Mouse (Mus musculus): Measurements from ENCODE around the gene Akr1b3.

Akr1b3 gene

DNA sequence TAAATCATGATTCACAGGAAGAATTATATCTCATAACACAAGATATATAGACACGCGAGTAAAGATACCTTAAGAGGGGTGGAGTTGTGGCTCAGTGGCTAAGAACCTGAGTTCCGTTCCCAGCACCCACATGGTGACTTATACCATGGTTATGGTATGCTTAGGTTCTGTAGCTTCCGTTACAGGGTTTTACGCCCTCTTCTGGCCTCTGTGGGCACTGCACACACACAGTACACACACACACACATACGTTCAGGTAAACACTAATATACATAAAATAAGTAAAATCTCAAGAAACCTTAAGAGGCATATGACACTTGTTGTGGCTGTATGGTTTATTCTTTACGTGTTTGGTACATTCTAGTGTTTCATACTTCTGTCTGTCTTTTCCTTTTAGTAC, 4.8 kb upstream of the Akr1b3 start:
- no peak for DNase-seq (ENCODE audit: low spot score in 2 of 2)

DNA sequence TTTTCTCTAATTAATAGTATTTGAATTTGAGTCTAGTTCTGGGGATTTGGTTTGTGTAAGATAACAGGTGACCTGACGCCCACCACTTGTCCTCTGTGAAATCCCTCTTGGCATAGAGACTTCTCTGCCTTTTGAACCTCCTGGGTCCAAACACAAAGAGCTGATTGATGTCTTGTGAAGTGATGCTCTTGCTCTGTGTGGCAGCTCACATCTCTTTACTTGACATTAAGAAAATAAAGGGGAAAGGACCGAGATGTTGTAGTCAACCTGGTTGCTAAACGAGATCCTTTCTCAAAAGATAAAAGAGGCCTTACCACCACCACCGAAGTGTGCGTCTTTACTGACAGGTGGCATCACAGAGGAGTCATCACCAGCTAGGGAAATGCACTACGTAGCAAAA, 1.4 kb upstream of the Akr1b3 start:
- DNase-seq (ENCODE audit: low spot score in 2 of 2) = no peak

DNA sequence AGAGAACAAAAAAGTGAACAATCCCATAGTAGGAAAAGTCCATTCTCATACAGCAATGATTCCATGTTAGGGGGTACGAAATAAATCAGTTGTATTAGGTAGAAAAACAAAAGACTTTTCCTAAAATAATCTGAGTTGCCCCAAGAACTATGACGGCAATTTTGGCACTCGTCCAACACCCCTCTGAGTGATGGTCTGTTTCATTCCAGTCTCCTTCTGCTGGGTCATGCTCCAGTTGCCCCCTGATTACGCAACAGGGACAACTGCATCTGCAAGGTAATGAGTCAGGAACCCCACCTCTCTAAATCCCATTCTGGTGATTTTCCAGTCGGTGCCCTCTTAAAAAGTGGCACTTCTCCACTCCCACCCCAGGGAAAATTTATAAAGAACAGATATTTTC, 894 bp upstream of the Akr1b3 start:
- no peak for DNase-seq (ENCODE audit: low spot score in 2 of 2)

DNA sequence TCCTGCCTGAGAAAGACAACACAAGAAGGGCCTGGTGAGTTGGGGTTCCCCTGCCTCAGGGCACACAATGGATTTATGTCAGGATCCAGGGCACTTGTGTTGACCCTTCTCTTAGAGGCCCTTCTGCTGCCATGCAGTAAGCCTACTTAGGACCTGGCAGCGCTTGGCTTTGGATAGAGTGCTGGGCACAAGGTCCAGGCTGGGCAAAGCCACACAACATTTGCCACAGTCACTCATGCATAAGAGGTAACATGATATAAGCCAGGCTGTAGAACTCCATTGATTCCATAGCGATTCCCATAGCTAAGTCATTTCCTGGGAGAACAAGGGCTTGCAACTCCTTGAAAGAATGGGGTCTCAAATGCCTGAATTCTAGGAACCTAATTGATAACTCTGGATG, 3.4 kb downstream of the Akr1b3 start:
- DNase-seq (ENCODE audit: low spot score in 2 of 2) = no peak

DNA sequence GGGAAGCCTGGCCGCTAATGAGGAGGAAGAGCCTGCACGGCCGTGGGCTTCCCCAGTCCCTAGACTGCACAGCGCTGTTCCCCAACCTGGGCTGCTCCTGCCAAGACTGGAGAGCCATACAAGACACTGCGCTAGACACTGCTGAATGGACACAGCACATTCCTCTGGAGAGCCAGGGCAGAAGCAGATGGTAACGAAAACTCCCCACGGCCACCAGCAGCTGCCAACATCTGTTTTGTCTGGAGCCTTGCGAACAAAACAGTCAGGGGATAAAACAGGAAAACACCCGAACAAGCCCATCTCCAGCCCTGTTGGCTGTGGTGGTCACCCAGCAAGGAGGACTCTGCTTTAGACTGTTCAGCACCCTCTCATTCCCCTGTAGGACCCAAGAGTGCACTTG, 3.9 kb downstream of the Akr1b3 start:
- DNase-seq (ENCODE audit: low spot score in 2 of 2) = no peak

DNA sequence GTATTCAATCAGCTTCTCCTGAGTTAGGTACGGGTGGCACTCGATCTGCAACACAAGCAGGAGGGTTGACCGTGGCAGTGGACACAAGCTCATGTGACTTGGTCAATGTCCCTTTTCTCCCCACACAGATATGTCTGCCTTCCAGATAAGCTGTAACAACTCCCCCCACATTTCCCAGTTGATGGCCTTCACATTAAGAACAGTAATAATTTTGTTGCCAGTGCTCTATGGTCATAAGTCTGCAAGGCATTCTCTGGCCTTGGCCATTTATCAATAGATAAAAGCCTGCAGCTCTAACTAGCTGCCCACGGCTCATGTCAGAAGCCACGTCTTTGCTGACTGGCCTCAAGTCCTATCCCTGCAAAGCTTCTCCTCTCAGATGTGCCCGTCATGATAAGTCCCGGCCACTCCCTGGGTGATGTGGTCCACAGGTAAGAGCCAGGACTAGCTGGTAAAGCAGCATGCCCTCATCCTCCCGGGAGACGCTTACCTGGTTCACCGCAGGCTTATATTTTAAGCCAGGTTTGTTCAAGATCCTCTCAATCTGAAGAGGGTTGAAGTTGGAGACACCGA, 7.2 kb downstream of the Akr1b3 start:
- DNase-seq (ENCODE audit: low spot score in 2 of 2) = no peak

DNA sequence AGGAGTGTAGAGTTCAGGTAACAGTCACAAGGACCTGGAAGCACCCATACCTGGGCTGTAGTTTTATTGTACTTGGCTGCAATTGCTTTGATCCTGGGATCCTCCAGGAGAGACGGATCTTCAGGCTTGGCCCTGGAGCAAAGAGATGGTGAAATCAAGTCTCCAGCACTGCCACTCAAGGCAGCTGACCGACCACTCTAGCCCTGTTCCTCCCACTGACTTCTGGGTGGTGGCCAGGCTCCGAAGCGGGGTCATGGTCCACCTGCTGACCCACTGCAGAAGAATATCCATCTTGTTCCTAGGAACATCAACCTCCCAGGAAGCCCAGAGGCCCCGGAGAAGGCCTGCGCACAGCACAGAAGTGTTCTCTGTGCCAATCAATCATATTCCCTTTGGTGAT, 7.8 kb downstream of the Akr1b3 start:
- DNase-seq (ENCODE audit: low spot score in 2 of 2) = no peak

DNA sequence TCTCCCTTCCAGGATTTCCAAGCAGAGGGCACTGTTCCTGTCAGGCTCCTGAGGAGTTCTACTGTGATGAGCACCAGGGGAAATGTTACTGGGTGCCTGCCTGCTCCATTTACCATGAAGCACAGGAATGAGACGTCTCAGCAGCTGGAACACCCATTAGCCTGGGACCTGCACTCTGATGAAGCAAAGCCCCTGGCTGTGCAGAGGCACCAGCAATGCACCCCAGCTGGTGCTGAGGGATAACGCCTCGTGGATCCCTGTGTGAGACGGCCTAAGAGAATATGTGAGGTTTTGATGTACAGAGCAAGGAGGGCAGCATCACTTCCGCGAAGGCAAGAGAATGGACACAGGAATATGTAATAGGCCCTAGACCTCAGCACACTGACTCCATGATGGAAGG, 10.5 kb downstream of the Akr1b3 start:
- no peak for DNase-seq (ENCODE audit: low spot score in 2 of 2)

DNA sequence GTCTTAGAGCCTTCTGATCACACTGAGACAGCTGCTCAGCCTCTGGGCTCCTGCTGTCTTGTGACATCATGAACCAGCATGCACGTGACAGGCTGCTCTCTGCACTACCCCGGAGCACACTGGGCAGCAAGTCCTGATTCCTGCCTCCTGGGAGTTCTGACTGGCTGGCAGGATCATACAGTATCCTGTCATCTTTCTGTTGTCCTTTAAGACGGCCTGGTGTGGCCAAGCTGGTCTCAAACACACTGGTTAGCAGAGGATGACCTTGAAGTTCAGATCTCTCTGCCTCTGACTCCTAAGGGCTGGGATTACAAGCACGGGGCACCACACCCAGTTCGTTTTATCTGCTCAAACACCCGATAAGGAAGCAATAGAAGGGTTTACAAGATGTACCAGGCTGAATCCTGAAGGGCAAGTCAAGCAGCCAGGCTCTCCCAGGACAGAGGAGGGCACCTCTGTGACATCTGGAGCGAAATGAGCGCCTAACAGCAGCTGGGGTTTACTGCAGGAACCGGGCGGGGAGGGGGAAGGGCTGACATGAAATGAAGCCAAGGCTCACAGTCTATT, 12.5 kb downstream of the Akr1b3 start:
- DNase-seq (ENCODE audit: low spot score in 2 of 2) = no peak

DNA sequence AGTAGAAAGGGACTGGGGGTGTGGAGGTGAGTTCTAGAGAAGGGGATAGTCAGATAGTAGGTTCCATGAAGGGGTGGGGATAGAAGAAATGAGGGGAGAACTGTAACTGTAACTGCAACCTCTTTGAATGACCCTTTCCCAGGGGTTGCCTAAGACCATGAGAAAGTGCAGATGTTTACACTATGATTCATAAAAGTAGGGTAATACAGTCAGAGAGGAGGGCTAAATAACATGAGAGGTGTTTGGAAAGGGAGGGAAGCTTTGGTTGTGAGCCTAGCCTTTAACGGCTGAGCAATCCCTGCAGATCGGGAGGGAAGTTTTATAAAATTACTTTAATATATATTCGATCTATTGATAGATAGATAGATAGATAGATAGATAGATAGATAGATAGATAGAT, 20.2 kb downstream of the Akr1b3 start:
- no peak for DNase-seq (ENCODE audit: low spot score in 2 of 2)

DNA sequence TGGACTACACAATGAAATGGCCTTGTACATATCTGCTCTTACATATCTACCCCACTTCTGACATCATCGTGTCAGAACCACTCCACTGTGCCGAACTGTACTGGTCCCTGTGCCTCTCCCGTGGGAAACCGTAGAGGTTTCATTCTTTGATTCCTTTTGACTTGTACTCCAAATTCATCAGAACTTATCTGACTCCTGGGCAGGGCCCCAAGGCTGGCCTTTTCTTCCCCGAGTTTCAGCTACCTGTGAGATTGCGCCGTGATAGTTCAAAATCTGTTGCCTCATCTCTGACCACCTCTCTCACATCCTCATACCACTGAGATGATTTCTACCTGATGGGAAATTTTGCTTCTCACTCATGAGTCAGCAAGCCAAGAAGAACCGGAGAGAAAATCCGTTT, 21.8 kb downstream of the Akr1b3 start:
- DNase-seq (ENCODE audit: low spot score in 2 of 2) = no peak

DNA sequence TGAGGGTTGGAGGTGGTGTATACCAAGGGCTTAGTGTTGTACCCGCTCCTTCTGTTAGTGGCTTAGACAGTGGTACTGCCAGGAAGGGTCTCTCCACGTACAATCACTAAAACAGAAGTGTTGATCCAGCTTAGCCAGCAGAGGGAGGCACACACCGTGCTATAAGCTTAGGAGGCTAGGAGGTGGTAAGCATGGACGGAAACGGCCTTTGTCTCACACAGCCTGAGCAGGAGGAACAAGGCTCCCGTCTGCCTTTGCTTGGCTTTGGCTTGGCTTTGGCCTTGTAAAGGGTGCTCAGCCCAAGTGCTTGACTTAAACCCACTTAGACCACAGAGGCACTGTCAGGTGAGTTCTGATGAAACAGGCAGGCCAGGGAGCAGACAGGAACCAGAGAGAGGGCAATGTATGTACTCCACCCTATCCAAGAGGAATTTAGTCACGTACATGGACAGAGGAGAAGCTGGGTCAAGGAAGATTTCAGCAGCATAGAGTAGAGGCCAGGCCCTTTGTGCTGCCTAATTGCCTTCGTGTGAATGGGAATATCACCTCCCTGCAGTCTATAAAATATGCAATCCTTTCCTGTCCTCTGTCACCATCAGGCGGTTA, 24.3 kb downstream of the Akr1b3 start:
- peak; percentile 66 to 70 for DNase-seq (ENCODE audit: low spot score in 2 of 2)

DNA sequence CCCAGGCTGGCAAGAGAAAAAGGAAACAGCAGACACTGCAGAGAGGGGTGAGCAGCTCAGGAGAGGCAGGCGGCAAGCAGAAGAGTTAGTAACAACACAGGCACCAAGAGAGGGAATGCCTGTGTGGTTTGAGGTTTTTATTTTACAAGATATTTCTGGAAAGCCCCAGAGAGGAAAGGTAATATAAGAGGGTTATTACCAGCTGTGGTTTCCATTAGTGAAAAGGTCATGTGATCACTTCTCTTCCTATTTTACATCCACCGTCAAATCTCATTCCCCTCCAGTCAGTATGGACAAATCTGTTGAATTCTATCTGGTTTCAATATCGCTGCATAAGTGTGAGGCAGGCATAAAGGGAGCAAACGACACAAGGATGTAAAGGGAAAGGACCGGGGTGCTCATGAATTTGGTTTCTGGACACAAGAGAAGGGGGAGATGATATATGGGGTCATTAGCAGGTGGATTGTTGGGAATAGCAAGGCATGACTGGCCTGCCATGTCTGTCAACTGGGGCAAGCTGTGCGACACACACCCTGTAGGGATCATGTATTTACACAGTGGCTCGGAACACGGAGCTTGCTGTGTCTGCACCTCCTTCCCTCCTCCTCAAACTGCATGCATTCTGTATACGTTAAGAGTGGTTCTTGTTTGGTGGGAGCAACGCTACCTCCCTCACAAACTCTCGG, 24.9 kb downstream of the Akr1b3 start:
- no peak for DNase-seq (ENCODE audit: low spot score in 2 of 2)

DNA sequence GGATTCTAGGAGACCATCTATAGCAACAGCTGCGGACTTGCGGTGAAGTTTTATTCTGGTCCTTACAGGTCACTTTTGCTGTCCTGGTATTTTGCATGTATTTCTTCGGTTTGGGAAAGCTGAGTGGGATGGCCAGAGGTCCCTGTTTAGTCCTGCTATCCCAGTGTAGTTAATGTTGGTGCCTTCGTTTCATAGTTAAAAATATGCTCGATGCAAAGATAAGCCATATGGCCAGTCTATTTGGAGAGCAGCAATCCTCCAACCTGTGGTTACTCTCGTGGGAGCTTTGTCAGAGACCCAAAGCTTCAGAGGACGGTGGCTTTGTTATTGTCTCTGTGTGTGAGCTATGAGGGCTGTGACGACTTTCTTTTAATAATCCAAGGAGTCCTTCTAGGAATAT, 26.6 kb downstream of the Akr1b3 start:
- DNase-seq (ENCODE audit: low spot score in 2 of 2) = peak in 1 of 2 experiments; percentile 61

DNA sequence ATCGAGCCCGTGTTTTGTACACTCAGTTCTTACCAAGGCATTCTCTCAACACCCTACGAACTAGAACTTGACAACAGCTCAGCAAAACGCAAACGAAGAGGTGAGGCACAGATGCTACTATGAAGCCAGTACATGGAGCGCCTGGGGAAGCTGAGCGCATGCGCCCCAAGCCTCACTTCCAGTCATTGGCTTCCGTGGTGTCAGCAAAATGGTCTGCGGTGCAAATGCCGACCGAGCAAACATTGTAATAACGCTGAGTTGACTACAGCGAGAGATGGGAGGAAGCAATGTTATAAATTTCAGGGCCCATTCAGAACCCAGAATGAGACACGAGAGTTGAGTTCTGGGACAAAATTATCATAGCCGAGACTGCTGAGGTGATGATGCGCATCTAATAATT, 27.2 kb downstream of the Akr1b3 start:
- no peak for DNase-seq (ENCODE audit: low spot score in 2 of 2)

DNA sequence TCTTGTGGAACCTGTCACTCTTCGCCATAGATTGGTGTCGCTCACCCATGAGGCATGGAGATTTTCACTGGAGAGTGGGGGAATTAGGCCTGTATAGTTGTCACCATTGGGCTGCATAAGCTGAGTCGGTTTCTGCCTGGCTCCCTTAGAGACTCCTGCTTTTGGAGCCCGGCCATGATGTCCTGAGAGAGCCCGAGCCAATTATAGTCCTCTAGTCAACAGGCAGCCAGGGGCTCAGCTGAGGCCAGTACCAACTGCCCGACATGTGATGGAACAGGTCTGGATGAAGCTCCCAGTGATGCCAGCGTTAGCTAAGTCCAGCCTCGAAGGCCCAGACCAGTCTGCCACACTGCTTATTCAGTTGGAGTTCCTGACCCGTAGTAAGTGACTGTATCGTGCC, 29.2 kb downstream of the Akr1b3 start:
- no peak for DNase-seq (ENCODE audit: low spot score in 2 of 2)

DNA sequence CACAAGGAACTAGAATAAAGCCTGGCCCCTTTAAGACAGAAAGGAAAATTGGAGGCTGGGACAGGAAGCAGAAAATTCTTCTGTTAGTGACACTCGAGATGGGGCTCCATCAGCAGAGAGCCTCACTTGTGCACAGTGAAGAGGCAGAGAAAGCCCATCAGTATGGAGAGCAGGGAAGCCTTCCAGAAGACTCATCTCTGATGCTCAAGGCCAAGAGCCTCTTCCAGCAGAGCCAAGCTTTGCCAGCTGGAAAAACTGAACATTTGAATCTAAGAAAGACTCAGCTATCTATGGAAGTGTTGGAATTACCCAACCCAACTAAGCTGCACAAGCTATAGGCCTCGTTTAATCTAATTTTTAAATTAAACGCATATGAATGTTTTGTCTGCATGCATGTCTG, 30.4 kb downstream of the Akr1b3 start:
- DNase-seq (ENCODE audit: low spot score in 2 of 2) = no peak

DNA sequence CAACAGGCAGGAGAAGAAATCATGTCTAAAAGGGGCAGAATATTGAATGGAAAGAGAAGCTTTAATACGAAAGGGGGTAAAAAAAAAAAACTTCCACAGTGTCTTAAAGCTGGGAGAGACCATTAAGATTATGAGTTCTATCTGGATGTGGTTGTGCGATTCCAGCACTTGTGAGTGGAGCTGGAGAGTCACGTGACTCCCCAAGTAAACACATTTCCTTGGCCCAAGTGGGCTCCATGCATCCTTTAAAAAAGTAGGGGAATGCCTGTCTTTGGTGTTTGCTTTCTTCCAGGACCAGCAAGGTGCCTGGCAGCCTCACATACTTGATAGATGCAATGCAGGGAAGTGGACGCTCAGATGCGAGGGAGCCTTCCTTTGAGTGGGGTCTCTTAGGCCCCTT, 38.9 kb downstream of the Akr1b3 start:
- no peak for DNase-seq (ENCODE audit: low spot score in 2 of 2)

DNA sequence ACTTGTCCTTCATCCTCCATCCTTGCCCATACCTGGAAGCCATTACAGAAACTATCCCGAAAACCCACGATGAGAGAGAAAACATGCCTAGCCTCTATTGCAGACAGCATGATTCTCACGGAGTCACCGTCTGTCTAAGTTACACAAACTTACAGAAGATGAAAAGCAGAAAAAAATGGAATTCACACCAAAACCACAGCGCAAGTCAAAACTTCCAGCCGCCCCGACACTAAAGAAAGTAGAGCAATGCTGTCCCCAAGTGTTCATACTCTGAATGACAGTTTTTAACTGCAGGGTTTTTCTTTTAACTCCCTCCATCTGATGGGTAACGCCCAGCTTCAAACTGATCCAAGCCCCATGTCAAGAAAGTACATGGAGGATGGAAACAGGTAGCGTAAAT, 39.6 kb downstream of the Akr1b3 start:
- peak; percentile 50 to 84 for DNase-seq (ENCODE audit: low spot score in 2 of 2)

DNA sequence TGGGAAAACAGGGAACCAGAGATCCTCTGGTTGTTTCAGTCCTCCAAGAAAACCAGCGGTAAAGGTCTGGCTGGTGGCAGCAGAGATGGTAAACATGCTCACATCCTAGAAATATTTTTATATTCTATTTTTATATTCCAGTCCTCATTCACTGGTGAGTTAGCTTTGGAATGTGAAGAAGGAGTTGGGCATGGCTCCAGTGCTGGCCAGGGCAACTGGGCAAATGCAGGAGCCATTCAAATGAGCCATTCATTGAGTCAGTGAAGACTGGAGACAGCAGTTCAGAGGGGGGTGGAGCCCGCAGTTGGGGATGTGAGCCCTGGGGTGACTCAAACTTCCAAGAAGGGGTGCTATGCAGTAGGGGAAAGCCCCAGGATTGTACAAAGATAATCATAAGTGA, 42.9 kb downstream of the Akr1b3 start:
- peak in 1 of 2 experiments; percentile 49 for DNase-seq (ENCODE audit: low spot score in 2 of 2)

DNA sequence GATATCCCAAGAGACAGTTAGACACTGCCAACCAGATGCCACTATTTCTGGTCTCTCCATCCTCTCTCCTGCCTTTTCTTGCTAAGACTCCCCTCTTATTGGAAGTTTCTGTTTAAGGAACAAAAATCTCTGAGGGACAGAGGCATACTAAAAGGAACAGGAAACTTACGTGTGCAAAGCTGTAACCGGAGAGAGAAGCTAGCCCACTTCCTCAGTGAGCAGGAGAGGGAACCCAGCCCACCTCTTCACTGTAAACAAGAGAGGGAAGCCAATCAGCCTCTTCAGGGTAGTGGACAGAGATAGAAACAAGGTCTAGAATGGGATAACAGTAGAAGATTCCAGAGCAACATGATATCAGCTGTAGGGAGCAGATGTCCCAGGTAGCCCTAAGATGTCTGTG, 44.2 kb downstream of the Akr1b3 start:
- no peak for DNase-seq (ENCODE audit: low spot score in 2 of 2)

DNA sequence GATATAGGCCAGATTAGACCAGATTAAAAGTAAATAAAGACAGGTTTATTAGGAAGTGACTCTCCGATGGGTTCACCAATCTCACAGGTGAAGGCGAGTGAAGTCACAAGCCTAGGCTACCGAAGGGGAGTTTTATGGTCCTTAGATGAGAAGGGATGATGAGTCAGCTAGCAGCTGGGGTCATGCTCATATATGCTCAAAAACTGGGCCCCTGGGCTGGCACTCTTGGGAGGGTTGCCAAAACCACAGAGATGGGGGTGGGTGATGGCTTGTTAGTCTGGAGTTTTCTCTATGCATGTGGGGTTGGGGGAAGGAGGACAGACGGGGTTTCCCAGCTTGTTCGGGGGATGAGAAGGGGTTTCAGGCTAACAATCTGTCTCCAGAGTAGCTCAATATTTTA, 44.8 kb downstream of the Akr1b3 start:
- DNase-seq (ENCODE audit: low spot score in 2 of 2) = no peak

DNA sequence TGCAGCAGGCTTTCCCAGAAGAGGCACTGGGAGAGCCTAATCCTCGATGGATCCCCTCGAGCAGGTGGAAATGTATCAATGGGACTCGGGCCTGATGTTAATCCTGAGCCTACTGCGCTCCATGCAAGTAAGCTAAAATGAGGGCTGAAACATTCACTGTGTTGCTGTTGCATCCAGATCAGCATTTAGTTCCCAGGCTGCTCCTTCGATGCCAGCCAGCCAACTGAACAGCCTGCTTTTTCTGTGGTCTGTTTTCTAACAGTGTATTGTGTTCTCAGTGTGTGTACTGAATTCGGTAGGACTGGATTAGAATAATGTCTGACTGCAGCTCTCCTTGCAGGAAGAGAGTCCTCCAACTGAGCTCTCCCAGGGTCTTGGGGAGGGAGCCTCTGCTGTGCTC, 46.6 kb downstream of the Akr1b3 start:
- DNase-seq (ENCODE audit: low spot score in 2 of 2) = no peak
